ENCODE assay signal across 8 mouse cellular contexts in genomic region chr2:32854206-32854605, GRCm38 (mm10). TPM values are rescaled to one million over a fixed set of nuclear protein-coding genes. Genes with fewer than 3 reads are reported as not detected.
DNase-seq lines count a peak whose midpoint lies in the region; ATAC-seq and TF ChIP-seq lines count a peak whose summit lies in the region.

No protein-coding gene starts in this region.

- H3K36me3 ChIP-seq in hindbrain, embryonic 11.5 days (ENCODE audit: control insufficient read depth, insufficient read depth, low read length) = no peaks in the 10 kb centered on the region

- no peak overlapping the region for H3K27ac ChIP-seq in cerebellum, adult 2 months (ENCODE audit: insufficient read depth, low read length)
- no peak overlapping the region for H3K27ac ChIP-seq in hindbrain, embryonic 11.5 days (ENCODE audit: low read depth, low read length)

- ATAC-seq in frontal cortex, adult (ENCODE audit: low TSS enrichment) = peak; percentile 55
- ATAC-seq in hindbrain, embryonic 11.5 days (ENCODE audit: low FRiP score) = 0 out of 2 replicates have a peak, but pooled peaks have one; percentile 53

- no peak overlapping the region for H3K4me2 ChIP-seq in hindbrain, embryonic 11.5 days (replicated peaks; ENCODE audit: low read depth, low read length)

- WGBS in cerebellum, adult 2 months = 4% methylated on average over 8 of the region's 8 CpGs
- WGBS in hindbrain, embryonic 11.5 days = 7% methylated on average over 8 of the region's 8 CpGs

- DNase-seq in MEL-GATA-1-ER (ENCODE audit: extremely low read depth, low read depth) = peak; percentile 64
- DNase-seq in cerebellum, adult 2 months = peak; percentile 89 to 93
- peak; percentile 97 for DNase-seq in hindbrain, embryonic 11.5 days (ENCODE audit: low spot score)
- DNase-seq in layer of hippocampus, postnatal 25 days (ENCODE audit: extremely low spot score in 1 of 2, low spot score in 1 of 2) = peak; percentile 88 to 98
- peak; percentile 90 for DNase-seq in lung, postnatal 25 days (ENCODE audit: low spot score)
- peak; percentile 85 for DNase-seq in retina, postnatal 7 days (ENCODE audit: low read depth, low spot score)
- peak; percentile 84 for DNase-seq in urinary bladder, adult 2 months (ENCODE audit: low spot score)

- H3K9ac ChIP-seq in hindbrain, embryonic 11.5 days (ENCODE audit: low read depth, low read length) = no peak overlapping the region

- H3K4me1 ChIP-seq in cerebellum, adult 2 months (ENCODE audit: control insufficient read depth, insufficient read depth, low read length) = 0 out of 2 replicates have a peak, but pooled peaks cover 3% of the 10 kb centered on the region
- H3K4me1 ChIP-seq in hindbrain, embryonic 11.5 days (replicated peaks; ENCODE audit: control insufficient read depth, insufficient read depth, low read length) = 0 out of 2 replicates have a peak, but pooled peaks cover 4% of the 10 kb centered on the region

- H3K9me3 ChIP-seq in hindbrain, embryonic 11.5 days (ENCODE audit: control insufficient read depth, low read length) = no peaks in the 10 kb centered on the region

- TF ChIP-seq CTCF in cerebellum, adult 2 months (IDR thresholded peaks at IDR 0.05; ENCODE audit: borderline replicate concordance, insufficient read depth, low read depth, low read length) = peak; percentile 98

- TF ChIP-seq POLR2A in cerebellum, adult 2 months (IDR thresholded peaks at IDR 0.05; ENCODE audit: borderline replicate concordance, insufficient read depth, low read length) = no peak

- no peaks in the 10 kb centered on the region for H3K27me3 ChIP-seq in cerebellum, adult 2 months (ENCODE audit: control insufficient read depth, insufficient read depth, low read length)
- H3K27me3 ChIP-seq in hindbrain, embryonic 11.5 days (ENCODE audit: control insufficient read depth, insufficient read depth, low read length) = peaks cover 8% of the 10 kb centered on the region

- no peak overlapping the region for H3K4me3 ChIP-seq in cerebellum, adult 2 months (replicated peaks; ENCODE audit: insufficient read depth, low read depth, low read length)
- H3K4me3 ChIP-seq in hindbrain, embryonic 11.5 days (ENCODE audit: low read depth, low read length) = no peak overlapping the region

RNA-seq across cellular contexts. Expression of gene Stxbp1, which starts 7.2 kb away (rescaled TPM):
- polyA plus RNA-seq in cerebellum, adult 2 months (2012; rRNA removed) = 889 and 932 TPM in 2 replicates
- polyA plus RNA-seq in hindbrain, embryonic 11.5 days (2014; fragmentation: Nextera tagmentation; extraction: Ambion mirVana) = 62.8 and 64.7 TPM in 2 replicates
- 100 to 1,000 TPM; 596 to 606 TPM for total RNA-seq in layer of hippocampus, postnatal 25 days (2021)
- polyA plus RNA-seq in urinary bladder, adult 2 months (2012; rRNA removed) = 15.8 and 19.8 TPM in 2 replicates

RNA-seq across cellular contexts. Expression of gene Fam129b, which starts 21.7 kb away (rescaled TPM):
- 23.9 and 24.5 TPM in 2 replicates for polyA plus RNA-seq in cerebellum, adult 2 months (2012; rRNA removed)
- 11.6 and 13.1 TPM in 2 replicates for polyA plus RNA-seq in hindbrain, embryonic 11.5 days (2014; fragmentation: Nextera tagmentation; extraction: Ambion mirVana)
- 10 to 100 TPM; 15.1 to 15.7 TPM for total RNA-seq in layer of hippocampus, postnatal 25 days (2021)
- 99.6 and 102 TPM in 2 replicates for polyA plus RNA-seq in urinary bladder, adult 2 months (2012; rRNA removed)

Comparison
In these comparisons a context has a peak if more than half of its experiments do, and no peak if none do; other contexts are left out.
1. RNA of gene Stxbp1, which starts 7.2 kb away (polyA plus RNA-seq): 889 to 932 TPM in cerebellum, adult 2 months; 62.8 to 64.7 TPM in hindbrain, embryonic 11.5 days and 15.8 to 19.8 TPM in urinary bladder, adult 2 months; every median in the first group is over 10 times any median in the second.
2. Peak in every context shown above with its lines, with median percentiles within 50 percentile points of each other: DNase-seq.